Mouse (Mus musculus): ENCODE measurements around the gene Smco2. TPM values are rescaled to one million over a fixed set of nuclear protein-coding genes. Genes with fewer than 3 reads are reported as not detected.

Gene Smco2
- polyA plus RNA-seq, 1 experiment from 2014 or later, result not detected

DNA sequence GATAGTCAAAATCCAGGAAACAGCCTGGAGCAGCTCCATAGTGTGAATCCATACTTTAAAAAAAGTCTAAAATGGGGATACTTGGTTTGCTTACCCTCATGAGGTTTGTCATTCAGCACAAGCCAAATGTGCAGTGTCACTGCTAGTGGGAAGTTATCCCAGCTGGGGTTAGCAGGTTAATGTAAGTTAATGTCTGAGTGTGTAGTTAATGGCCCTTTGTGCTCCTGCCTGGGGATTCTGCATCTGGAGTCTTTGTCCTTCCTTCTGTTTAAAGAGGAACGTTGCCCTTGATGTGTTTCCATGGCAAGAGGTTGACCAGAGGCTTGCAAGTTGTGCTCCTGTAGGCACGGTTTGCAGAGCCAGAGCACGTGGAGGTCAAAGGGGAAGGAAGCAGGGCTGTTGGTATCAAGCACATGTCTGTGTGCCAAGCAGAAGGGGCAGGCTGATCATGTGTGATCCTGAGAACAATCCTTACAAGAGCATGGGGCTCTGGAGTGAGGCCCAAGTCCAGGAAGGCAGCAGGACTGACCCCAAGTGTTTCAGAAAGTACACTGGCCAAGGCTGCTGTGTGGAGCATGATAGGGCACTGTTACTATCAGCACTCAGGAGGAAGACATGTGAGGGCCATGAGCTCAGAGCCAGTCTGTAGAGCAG is 63.1 kb downstream of the Smco2 start:
- H3K27ac ChIP-seq (ENCODE audit: low read length), result no peak overlapping the region
- 35% methylated on average over 3 of the region's 3 CpGs for WGBS
- no peak for ATAC-seq

DNA sequence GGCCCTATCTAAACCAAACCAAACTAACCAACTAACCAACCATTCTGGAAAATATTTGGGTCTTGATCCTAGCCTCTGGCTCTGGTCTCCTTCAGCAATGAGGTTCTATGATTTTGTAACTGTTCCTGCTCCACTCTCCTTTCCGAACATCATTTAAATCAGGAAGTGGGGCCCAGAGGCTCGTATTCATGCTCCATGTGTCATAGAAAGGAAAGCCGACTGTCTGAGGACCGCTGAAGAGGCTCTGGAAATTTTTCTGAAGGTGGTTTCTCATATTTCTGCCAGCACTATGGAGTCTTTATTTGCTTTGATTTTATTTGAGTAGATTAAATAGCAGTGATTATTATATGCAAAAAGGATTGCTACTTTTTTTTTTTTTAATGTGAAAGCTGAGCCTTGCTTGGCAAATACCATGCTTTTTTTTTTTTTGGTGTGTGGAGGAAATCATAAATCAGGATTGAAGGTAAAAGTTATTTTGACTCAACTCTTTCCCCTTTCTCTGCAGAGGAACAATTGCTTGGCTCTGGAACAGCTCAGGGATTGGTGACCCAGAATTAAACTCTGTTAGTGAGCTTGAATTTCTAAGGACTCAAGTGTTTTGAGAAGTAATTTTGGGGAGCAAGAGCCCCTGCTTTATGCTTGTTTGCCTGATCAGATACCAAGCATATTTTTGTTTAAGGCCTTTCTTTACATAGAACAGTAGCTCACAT is 63.7 kb downstream of the Smco2 start:
- H3K9me3 ChIP-seq (replicated peaks; ENCODE audit: control insufficient read depth, low read length, poor library complexity, severe bottlenecking), result no peaks in the 10 kb centered on the region
- no peak overlapping the region for H3K27ac ChIP-seq (ENCODE audit: low read length)
- H3K9ac ChIP-seq (ENCODE audit: low read depth, low read length), result no peak overlapping the region
- 64% methylated on average over 4 of the region's 4 CpGs for WGBS
- peaks cover 6% of the 10 kb centered on the region for H3K4me1 ChIP-seq (ENCODE audit: control insufficient read depth, insufficient read depth, low read length)
- no peak overlapping the region for H3K4me3 ChIP-seq (ENCODE audit: low read depth, low read length)
- no peak overlapping the region for H3K4me2 ChIP-seq (ENCODE audit: low read length)
- no peaks in the 10 kb centered on the region for H3K27me3 ChIP-seq (ENCODE audit: control insufficient read depth, insufficient read depth, low read depth, low read length)
- no peaks in the 10 kb centered on the region for H3K36me3 ChIP-seq (ENCODE audit: control insufficient read depth, insufficient read depth, low read length)
- ATAC-seq, result no peak

More for the DNA sequence above, 63.1 kb downstream of the Smco2 start:
- H3K4me3 ChIP-seq (ENCODE audit: low read depth, low read length), result no peak overlapping the region
- no peaks in the 10 kb centered on the region for H3K36me3 ChIP-seq (ENCODE audit: control insufficient read depth, insufficient read depth, low read length)
- H3K4me1 ChIP-seq (ENCODE audit: control insufficient read depth, insufficient read depth, low read length), result peaks cover 6% of the 10 kb centered on the region
- no peaks in the 10 kb centered on the region for H3K9me3 ChIP-seq (replicated peaks; ENCODE audit: control insufficient read depth, low read length, poor library complexity, severe bottlenecking)
- H3K27me3 ChIP-seq (ENCODE audit: control insufficient read depth, insufficient read depth, low read depth, low read length), result no peaks in the 10 kb centered on the region
- H3K4me2 ChIP-seq (ENCODE audit: low read length), result no peak overlapping the region
- H3K9ac ChIP-seq (ENCODE audit: low read depth, low read length), result no peak overlapping the region

DNA sequence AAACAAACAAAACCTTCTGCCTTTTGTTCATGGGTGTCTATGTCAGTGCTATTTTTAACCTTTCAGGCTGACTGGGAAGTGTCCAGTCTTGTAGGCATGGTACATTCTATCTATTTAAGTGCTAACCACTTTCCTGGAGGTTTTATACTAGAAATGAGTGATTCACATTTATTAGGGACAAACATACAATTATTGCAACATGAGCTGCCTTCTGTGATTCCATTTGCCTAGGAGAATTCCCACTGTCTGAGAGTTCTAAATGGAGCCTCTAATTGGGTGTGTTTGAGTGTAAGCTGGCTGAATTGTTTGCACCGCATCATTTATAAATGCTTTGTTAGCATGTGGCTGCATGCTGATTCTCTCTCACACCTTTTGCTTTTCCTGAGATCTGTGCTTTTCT is 65.9 kb downstream of the Smco2 start:
- Histone ChIP-seq H3K36me3 (ENCODE audit: control insufficient read depth, insufficient read depth, low read length) (no peaks in the 10 kb centered on the region), H3K9ac (ENCODE audit: low read depth, low read length) (no peak overlapping the region), H3K4me3 (ENCODE audit: low read depth, low read length) (no peak overlapping the region), H3K27ac (ENCODE audit: low read length) (no peak overlapping the region), H3K4me1 (ENCODE audit: control insufficient read depth, insufficient read depth, low read length) (0 out of 2 replicates have a peak, but pooled peaks cover 2% of the 10 kb centered on the region), H3K9me3 (replicated peaks; ENCODE audit: control insufficient read depth, low read length, poor library complexity, severe bottlenecking) (no peaks in the 10 kb centered on the region), H3K27me3 (ENCODE audit: control insufficient read depth, insufficient read depth, low read depth, low read length) (no peaks in the 10 kb centered on the region), H3K4me2 (ENCODE audit: low read length) (no peak overlapping the region)
- ATAC-seq, result no peak
- WGBS, result 76% methylated on average over 1 of the region's 1 CpGs

DNA sequence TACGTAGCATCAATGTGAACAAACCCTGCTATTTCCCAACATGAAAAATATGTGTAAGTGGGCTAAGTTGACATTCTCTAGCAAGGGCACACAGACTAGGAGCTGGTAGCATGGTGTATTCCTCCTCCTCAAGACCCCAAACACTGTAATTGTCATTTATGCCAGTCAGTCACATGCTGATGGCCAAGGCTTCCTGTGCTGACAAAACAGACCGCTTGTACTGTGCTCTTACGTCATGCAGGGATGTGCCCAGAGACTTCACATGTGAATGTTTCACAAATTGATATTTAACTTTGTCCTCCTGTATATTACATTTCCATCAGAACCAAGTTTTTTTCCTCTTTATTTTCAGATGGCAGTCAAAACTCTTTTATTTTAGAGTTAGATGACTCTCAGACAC is 67.5 kb downstream of the Smco2 start:
- H3K9ac ChIP-seq (ENCODE audit: low read depth, low read length), result no peak overlapping the region
- no peaks in the 10 kb centered on the region for H3K36me3 ChIP-seq (ENCODE audit: control insufficient read depth, insufficient read depth, low read length)
- H3K27ac ChIP-seq (ENCODE audit: low read length), result no peak overlapping the region
- H3K9me3 ChIP-seq (replicated peaks; ENCODE audit: control insufficient read depth, low read length, poor library complexity, severe bottlenecking), result no peaks in the 10 kb centered on the region
- H3K4me1 ChIP-seq (ENCODE audit: control insufficient read depth, insufficient read depth, low read length), result 0 out of 2 replicates have a peak, but pooled peaks cover 2% of the 10 kb centered on the region
- H3K27me3 ChIP-seq (ENCODE audit: control insufficient read depth, insufficient read depth, low read depth, low read length), result no peaks in the 10 kb centered on the region
- ATAC-seq, result no peak
- 84% methylated on average over 3 of the region's 3 CpGs for WGBS
- H3K4me2 ChIP-seq (ENCODE audit: low read length), result no peak overlapping the region
- no peak overlapping the region for H3K4me3 ChIP-seq (ENCODE audit: low read depth, low read length)

DNA sequence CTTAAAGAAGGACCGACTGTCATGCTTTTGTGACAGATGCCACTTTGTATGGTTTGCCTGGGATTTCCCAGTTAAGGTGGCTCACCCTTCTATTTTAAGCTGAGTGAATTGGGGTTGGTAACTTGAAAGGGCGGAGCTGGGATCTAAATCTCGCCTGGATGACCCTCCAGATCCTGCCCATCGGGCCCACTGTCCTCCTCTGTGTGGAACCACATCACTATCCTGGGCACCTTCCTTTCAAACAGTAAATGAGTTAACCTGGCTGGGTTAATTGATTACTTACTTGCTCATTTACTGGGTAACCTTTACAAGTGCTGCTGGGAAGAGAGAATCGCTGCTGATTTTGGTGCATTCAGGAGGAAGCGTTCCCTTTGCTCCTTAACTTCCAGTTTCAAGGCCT is 68.4 kb downstream of the Smco2 start:
- 0 out of 2 replicates have a peak, but pooled peaks cover 2% of the 10 kb centered on the region for H3K4me1 ChIP-seq (ENCODE audit: control insufficient read depth, insufficient read depth, low read length)
- no peaks in the 10 kb centered on the region for H3K27me3 ChIP-seq (ENCODE audit: control insufficient read depth, insufficient read depth, low read depth, low read length)
- no peak for ATAC-seq
- no peak overlapping the region for H3K4me3 ChIP-seq (ENCODE audit: low read depth, low read length)
- no peak overlapping the region for H3K27ac ChIP-seq (ENCODE audit: low read length)
- no peak overlapping the region for H3K9ac ChIP-seq (ENCODE audit: low read depth, low read length)
- WGBS, result 87% methylated on average over 6 of the region's 6 CpGs
- no peak overlapping the region for H3K4me2 ChIP-seq (ENCODE audit: low read length)
- H3K9me3 ChIP-seq (replicated peaks; ENCODE audit: control insufficient read depth, low read length, poor library complexity, severe bottlenecking), result no peaks in the 10 kb centered on the region
- no peaks in the 10 kb centered on the region for H3K36me3 ChIP-seq (ENCODE audit: control insufficient read depth, insufficient read depth, low read length)

Other genes with a start within 250 kb of the Smco2 start
- gene Med21, start 207.6 kb upstream of the Smco2 start, polyA plus RNA-seq (2015; fragmentation: Nextera tagmentation; extraction: Ambion mirVana), result 105 and 108 TPM in 2 replicates
- 31.7 and 32.7 TPM in 2 replicates for gene Tm7sf3, start 207.3 kb upstream of the Smco2 start, polyA plus RNA-seq (2015; fragmentation: Nextera tagmentation; extraction: Ambion mirVana)
- 14.4 and 15.8 TPM in 2 replicates for gene Stk38l, start 125.1 kb upstream of the Smco2 start, polyA plus RNA-seq (2015; fragmentation: Nextera tagmentation; extraction: Ambion mirVana)
- 2.9 and 4.2 TPM in 2 replicates for gene Arntl2, start 54.0 kb upstream of the Smco2 start, polyA plus RNA-seq (2015; fragmentation: Nextera tagmentation; extraction: Ambion mirVana)
- gene Ppfibp1, start 38.4 kb downstream of the Smco2 start, polyA plus RNA-seq (2015; fragmentation: Nextera tagmentation; extraction: Ambion mirVana), result 19.6 and 22.1 TPM in 2 replicates
- 0.06 TPM in 1 of 2 replicates, not detected in the other for gene 1700034J05Rik, start 104.3 kb downstream of the Smco2 start, polyA plus RNA-seq (2015; fragmentation: Nextera tagmentation; extraction: Ambion mirVana)
- 0.66 and 0.89 TPM in 2 replicates for gene Rep15, start 182.5 kb downstream of the Smco2 start, polyA plus RNA-seq (2015; fragmentation: Nextera tagmentation; extraction: Ambion mirVana)
- gene Mrps35, start 192.7 kb downstream of the Smco2 start, polyA plus RNA-seq (2015; fragmentation: Nextera tagmentation; extraction: Ambion mirVana), result 66.1 and 67.6 TPM in 2 replicates
- gene Mansc4, start 236.9 kb downstream of the Smco2 start, polyA plus RNA-seq (2015; fragmentation: Nextera tagmentation; extraction: Ambion mirVana), result 0.56 and 0.75 TPM in 2 replicates
- 7.2 and 7.7 TPM in 2 replicates for gene Klhl42, start 241.3 kb downstream of the Smco2 start, polyA plus RNA-seq (2015; fragmentation: Nextera tagmentation; extraction: Ambion mirVana)